Mouse (Mus musculus) neural tube, embryonic 13.5 days (tissue): ENCODE measurements around the gene Pald1. TPM values are rescaled to one million over a fixed set of nuclear protein-coding genes. Genes with fewer than 3 reads are reported as not detected.

Experiments used
- ATAC-seq: fragments of 200-750 bp; cut with Nextera tagmentation; 2 replicates; pipeline ENCODE4 v1.8.0; 2017; ENCODE audit warnings: low read depth, mild to moderate bottlenecking, moderate TSS enrichment, moderate library complexity
- H3K27ac ChIP-seq: fragments of 300-500 bp; sonication (generic); replicated peaks from 2 replicates; pipeline ENCODE4 v1.5.1; 2015; ENCODE audit warnings: moderate library complexity, mild to moderate bottlenecking, inconsistent platforms
- H3K27me3 ChIP-seq: fragments of 300-500 bp; sonication (generic); 2 replicates; pipeline ENCODE4 v1.6.1; 2015; ENCODE audit warnings: mild to moderate bottlenecking, inconsistent platforms
- H3K36me3 ChIP-seq: fragments of 300-500 bp; sonication (generic); 2 replicates; pipeline ENCODE4 v1.6.1; 2015; ENCODE audit warnings: mild to moderate bottlenecking, inconsistent platforms
- H3K4me1 ChIP-seq: fragments of 300-500 bp; sonication (generic); replicated peaks from 2 replicates; pipeline ENCODE4 v1.6.1; 2015; ENCODE audit warnings: inconsistent platforms
- H3K4me2 ChIP-seq: fragments of 300-500 bp; sonication (generic); 2 replicates; pipeline ENCODE4 v1.6.1; 2015; ENCODE audit warnings: inconsistent platforms, mild to moderate bottlenecking, moderate library complexity
- H3K4me3 ChIP-seq: fragments of 300-500 bp; sonication (generic); 2 replicates; pipeline ENCODE4 v1.5.1; 2015; ENCODE audit warnings: mild to moderate bottlenecking, inconsistent platforms
- H3K9ac ChIP-seq: fragments of 300-500 bp; sonication (generic); 2 replicates; pipeline ENCODE4 v1.6.1; 2015; ENCODE audit warnings: moderate library complexity, mild to moderate bottlenecking, inconsistent platforms
- H3K9me3 ChIP-seq: fragments of 300-500 bp; sonication (generic); 2 replicates; pipeline ENCODE4 v1.6.1; 2016; ENCODE audit warnings: inconsistent platforms
- WGBS: fragments of 180-500 bp; shearing (Covaris S2); methylation state at CpG from one replicate; pipeline ENCODE4 v1.1.7; 2015; 5-methylcytosine and 5-hydroxymethylcytosine counted together
- polyA plus RNA-seq: library from polyadenylated mRNA; unstranded; fragments of >200 nt; fragmentation: Nextera tagmentation; extraction: Ambion mirVana; gene quantifications from 2 replicates; pipeline ENCODE4 v1.2.1, GENCODE M21; 2015

Pald1 gene
- polyA plus RNA-seq, 1 experiment from 2014 or later, result 31.5 TPM

DNA sequence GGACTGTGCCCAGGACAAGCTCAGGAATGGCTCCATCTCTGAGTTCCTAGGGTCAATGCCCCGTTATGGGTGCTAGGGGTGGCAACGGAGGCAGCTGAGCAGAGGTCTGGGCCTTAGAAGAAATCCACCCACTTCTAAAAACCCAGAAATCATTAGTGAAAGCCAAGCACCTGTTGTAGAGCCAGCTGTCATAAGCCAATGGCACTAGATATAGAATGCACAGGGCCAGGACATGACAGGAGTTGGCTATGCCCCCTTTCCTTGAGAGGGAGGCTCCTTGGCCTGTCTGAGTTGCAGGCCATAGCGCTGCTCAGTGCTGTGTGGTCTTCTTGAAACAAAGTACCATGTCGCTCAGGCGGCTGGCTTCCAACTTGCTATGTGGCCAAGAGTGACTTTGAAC, 17.1 kb upstream of the Pald1 start:
- Histone ChIP-seq H3K27me3 (peaks cover 2% of the 10 kb centered on the region; the same call in 1 of the 2 replicates), H3K36me3 (no peaks in the 10 kb centered on the region), H3K9ac (no peak overlapping the region), H3K9me3 (no peaks in the 10 kb centered on the region), H3K4me2 (no peak overlapping the region), H3K4me3 (no peak overlapping the region), H3K27ac (no peak overlapping the region), H3K4me1 (no peaks in the 10 kb centered on the region)
- no peak for ATAC-seq
- 86% methylated on average over 5 of the region's 5 CpGs for WGBS

GRCm38 (mm10) chr10:61399156-61399734, 15.9 kb upstream of the Pald1 start:
- ATAC-seq, result peak; percentile 88
- Histone ChIP-seq H3K27me3 (no peaks in the 10 kb centered on the region), H3K4me1 (no peaks in the 10 kb centered on the region; the same call in 1 of the 2 replicates), H3K9ac (no peak overlapping the region), H3K4me2 (no peak overlapping the region), H3K27ac (no peak overlapping the region), H3K9me3 (no peaks in the 10 kb centered on the region), H3K36me3 (no peaks in the 10 kb centered on the region), H3K4me3 (no peak overlapping the region)
- 26% methylated on average over 13 of the region's 13 CpGs for WGBS

DNA sequence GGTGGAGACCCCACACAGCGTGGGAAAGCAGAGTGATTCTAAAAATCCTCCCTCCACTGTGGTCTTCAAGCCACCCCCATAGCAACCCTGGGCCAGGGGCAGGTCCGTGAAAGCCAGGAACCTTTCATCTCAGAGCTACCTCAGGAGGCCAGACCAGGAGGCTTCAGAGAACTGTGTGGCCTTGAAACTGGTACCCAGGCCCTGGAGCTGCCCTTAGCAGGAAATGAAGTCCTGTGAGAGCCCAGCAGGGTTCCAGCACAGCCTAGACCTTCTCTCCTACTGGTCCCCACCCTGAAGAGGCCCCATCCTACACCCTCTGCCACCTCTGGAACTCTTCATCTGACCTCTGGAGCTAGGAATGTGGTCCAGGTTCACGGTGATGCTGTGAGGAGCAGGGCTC, 14.8 kb upstream of the Pald1 start:
- no peak overlapping the region for H3K4me3 ChIP-seq
- no peaks in the 10 kb centered on the region for H3K27me3 ChIP-seq
- no peaks in the 10 kb centered on the region; the same call in 1 of the 2 replicates for H3K4me1 ChIP-seq
- WGBS, result 53% methylated on average over 3 of the region's 3 CpGs
- no peaks in the 10 kb centered on the region for H3K36me3 ChIP-seq
- no peak for ATAC-seq
- no peak overlapping the region for H3K27ac ChIP-seq
- H3K4me2 ChIP-seq, result no peak overlapping the region
- H3K9me3 ChIP-seq, result no peaks in the 10 kb centered on the region
- no peak overlapping the region for H3K9ac ChIP-seq

DNA sequence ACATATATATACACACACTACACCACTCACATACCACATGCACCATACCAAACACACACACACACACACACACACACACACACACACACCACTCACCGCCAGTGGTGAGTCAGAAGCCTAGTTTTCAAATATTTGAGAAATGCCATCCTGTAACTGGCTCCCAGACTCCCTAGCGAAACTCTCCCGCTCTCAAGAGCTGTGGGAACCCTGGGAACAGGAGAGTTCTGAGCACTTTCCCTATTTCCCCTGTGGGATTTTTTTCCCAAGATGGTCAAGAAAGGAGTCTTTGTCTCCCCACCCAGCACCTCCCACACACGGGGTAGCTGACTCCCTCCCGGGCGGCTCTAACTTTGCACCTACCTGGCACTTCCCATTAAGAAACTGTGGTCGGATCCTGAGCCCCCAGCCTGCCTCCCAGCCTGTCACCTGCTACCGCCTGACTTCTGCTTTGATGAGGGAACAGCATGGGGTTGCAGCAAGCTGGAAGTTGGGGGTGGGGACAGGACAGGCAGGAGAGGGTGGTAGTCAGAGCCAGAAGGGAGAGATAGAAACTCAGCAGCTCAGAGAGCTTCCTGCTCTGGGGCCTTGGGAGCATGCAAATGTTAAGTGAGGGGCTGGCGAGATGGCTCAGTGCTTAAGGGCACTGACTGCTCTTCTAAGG, 11.3 kb upstream of the Pald1 start:
- no peaks in the 10 kb centered on the region for H3K9me3 ChIP-seq
- no peak overlapping the region for H3K4me3 ChIP-seq
- no peak for ATAC-seq
- H3K27ac ChIP-seq, result peak overlapping the region; percentile 18; the same call in 1 of the 2 replicates
- H3K36me3 ChIP-seq, result no peaks in the 10 kb centered on the region
- H3K27me3 ChIP-seq, result no peaks in the 10 kb centered on the region
- no peaks in the 10 kb centered on the region; the same call in 1 of the 2 replicates for H3K4me1 ChIP-seq
- no peak overlapping the region for H3K4me2 ChIP-seq
- peak overlapping the region; percentile 31; the same call in 1 of the 2 replicates for H3K9ac ChIP-seq
- 20% methylated on average over 9 of the region's 9 CpGs for WGBS

DNA sequence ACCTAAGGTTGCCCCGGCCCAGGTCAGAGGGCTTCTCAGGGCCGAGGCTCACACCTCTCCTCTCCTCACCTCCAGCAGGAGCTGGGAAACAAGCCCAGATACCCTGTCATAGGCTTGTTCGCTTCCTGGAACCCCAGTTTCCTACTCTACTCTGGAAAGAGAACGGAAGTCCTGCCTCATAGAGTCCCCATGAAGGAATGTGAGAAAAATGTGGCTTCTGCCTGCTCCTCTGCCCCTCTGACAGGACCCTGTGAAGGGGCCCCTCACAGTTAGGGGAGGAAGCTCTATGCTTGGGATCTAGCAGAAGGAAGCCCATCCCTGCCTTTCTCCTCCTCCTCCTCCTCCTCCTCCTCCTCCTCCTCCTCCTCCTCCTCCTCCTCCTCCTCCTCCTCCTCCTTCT, 9.3 kb upstream of the Pald1 start:
- Histone ChIP-seq H3K27me3 (no peaks in the 10 kb centered on the region), H3K9me3 (no peaks in the 10 kb centered on the region), H3K36me3 (no peaks in the 10 kb centered on the region), H3K27ac (no peak overlapping the region), H3K4me1 (peaks cover 3% of the 10 kb centered on the region), H3K4me2 (no peak overlapping the region), H3K4me3 (no peak overlapping the region), H3K9ac (no peak overlapping the region)
- no peak for ATAC-seq
- 54% methylated on average over 4 of the region's 4 CpGs for WGBS

DNA sequence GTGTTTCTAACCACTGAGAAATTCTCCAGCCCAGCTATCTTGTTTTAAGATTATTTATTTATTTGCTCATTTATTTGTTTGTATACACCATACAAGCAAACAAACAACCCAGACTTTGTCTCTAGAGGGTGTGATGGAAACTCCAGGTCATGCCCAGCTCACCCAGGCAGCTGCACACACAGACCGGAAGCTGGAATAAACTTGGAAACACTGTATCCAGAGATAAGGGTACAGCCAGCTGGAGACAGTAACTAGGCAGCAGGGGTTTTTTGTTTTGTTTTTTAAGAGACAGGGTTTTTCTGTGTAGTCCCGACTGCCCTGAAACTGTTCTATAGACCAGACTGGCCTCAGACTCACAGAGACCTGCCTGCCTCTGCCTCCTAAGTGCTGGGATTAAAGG, 6.8 kb upstream of the Pald1 start:
- WGBS, result 62% methylated on average over 2 of the region's 2 CpGs
- no peak overlapping the region for H3K4me3 ChIP-seq

GRCm38 (mm10) chr10:61389020-61389419, 5.7 kb upstream of the Pald1 start:
- Histone ChIP-seq H3K27me3 (no peaks in the 10 kb centered on the region; the same call in 1 of the 2 replicates), H3K9ac (no peak overlapping the region), H3K27ac (peak overlapping the region; percentile 30; the same call in 1 of the 2 replicates), H3K9me3 (no peaks in the 10 kb centered on the region), H3K4me3 (no peak overlapping the region), H3K36me3 (no peaks in the 10 kb centered on the region), H3K4me2 (no peak overlapping the region), H3K4me1 (peaks cover 10% of the 10 kb centered on the region)
- WGBS, result 20% methylated on average over 5 of the region's 5 CpGs
- ATAC-seq, result peak; percentile 90

More for the DNA sequence above, 6.8 kb upstream of the Pald1 start:
- Histone ChIP-seq H3K9me3 (no peaks in the 10 kb centered on the region), H3K27me3 (no peaks in the 10 kb centered on the region; the same call in 1 of the 2 replicates), H3K36me3 (no peaks in the 10 kb centered on the region), H3K9ac (no peak overlapping the region), H3K4me1 (peaks cover 3% of the 10 kb centered on the region), H3K27ac (no peak overlapping the region), H3K4me2 (no peak overlapping the region)
- no peak for ATAC-seq

- H3K4me1 ChIP-seq, result peaks cover 32% of the 10 kb centered on the region
- no peaks in the 10 kb centered on the region for H3K9me3 ChIP-seq
- H3K4me2 ChIP-seq, result no peak overlapping the region
- H3K36me3 ChIP-seq, result no peaks in the 10 kb centered on the region
- no peak overlapping the region for H3K9ac ChIP-seq
- ATAC-seq, result no peak
- H3K4me3 ChIP-seq, result no peak overlapping the region
- WGBS, result 76% methylated on average over 6 of the region's 6 CpGs
- H3K27me3 ChIP-seq, result peaks cover 4% of the 10 kb centered on the region
- no peak overlapping the region for H3K27ac ChIP-seq
These were observed 3.0 kb upstream of the Pald1 start for GRCm38 (mm10) chr10:61386284-61386683.

DNA sequence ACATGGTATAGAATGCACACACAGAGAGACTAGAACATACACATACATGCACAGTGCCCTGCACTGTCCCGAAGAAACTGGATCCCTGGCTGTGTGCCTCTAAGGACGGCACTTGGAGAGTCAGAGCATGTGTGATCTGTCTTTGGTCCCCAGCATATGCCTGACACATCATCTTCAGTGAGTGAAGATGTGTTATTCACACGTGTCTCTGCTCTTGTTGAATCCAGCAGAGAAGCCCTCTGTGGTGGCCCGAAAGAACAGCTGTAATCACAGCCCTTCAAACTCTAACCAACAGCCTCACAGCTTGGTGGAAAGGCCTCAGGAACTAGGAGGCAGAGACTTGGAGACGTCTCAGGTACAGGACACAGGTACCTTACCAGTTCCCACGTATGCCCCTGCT, 1.8 kb upstream of the Pald1 start:
- Histone ChIP-seq H3K9ac (no peak overlapping the region), H3K4me3 (no peak overlapping the region), H3K4me1 (peaks cover 43% of the 10 kb centered on the region), H3K27me3 (peaks cover 9% of the 10 kb centered on the region), H3K4me2 (no peak overlapping the region), H3K36me3 (no peaks in the 10 kb centered on the region), H3K27ac (no peak overlapping the region), H3K9me3 (no peaks in the 10 kb centered on the region)
- WGBS, result 75% methylated on average over 6 of the region's 6 CpGs
- no peak for ATAC-seq

GRCm38 (mm10) chr10:61383715-61384047, 351 bp upstream of the Pald1 start:
- WGBS, result 6% methylated on average over 11 of the region's 11 CpGs
- Histone ChIP-seq H3K4me2 (peak overlapping the region; percentile 91), H3K36me3 (no peaks in the 10 kb centered on the region), H3K4me1 (peaks cover 55% of the 10 kb centered on the region), H3K27ac (peak overlapping the region; percentile 73), H3K9me3 (no peaks in the 10 kb centered on the region), H3K27me3 (peaks cover 9% of the 10 kb centered on the region), H3K9ac (peak overlapping the region; percentile 83), H3K4me3 (peak overlapping the region; percentile 66)
- ATAC-seq, result peak; percentile 23

- Histone ChIP-seq H3K4me1 (peaks cover 67% of the 10 kb centered on the region), H3K9ac (peak overlapping the region; percentile 83), H3K4me2 (peak overlapping the region; percentile 91), H3K27ac (peak overlapping the region; percentile 73), H3K36me3 (no peaks in the 10 kb centered on the region), H3K4me3 (peak overlapping the region; percentile 66), H3K27me3 (peaks cover 9% of the 10 kb centered on the region), H3K9me3 (no peaks in the 10 kb centered on the region)
- under 1% methylated on average over 8 of the region's 8 CpGs for WGBS
- peak; percentile 23 for ATAC-seq
These were observed 1.0 kb downstream of the Pald1 start for GRCm38 (mm10) chr10:61382281-61382731.

GRCm38 (mm10) chr10:61381823-61382222, 1.5 kb downstream of the Pald1 start:
- H3K9ac ChIP-seq, result peak overlapping the region; percentile 83
- 13% methylated on average over 8 of the region's 8 CpGs for WGBS
- H3K36me3 ChIP-seq, result no peaks in the 10 kb centered on the region
- peak overlapping the region; percentile 91 for H3K4me2 ChIP-seq
- peak overlapping the region; percentile 66 for H3K4me3 ChIP-seq
- peak overlapping the region; percentile 73 for H3K27ac ChIP-seq
- H3K4me1 ChIP-seq, result peaks cover 69% of the 10 kb centered on the region
- ATAC-seq, result no peak
- peaks cover 9% of the 10 kb centered on the region for H3K27me3 ChIP-seq
- H3K9me3 ChIP-seq, result no peaks in the 10 kb centered on the region
